Comparison of ENCODE assay signal across 12 mouse cellular contexts in the genomic region with DNA sequence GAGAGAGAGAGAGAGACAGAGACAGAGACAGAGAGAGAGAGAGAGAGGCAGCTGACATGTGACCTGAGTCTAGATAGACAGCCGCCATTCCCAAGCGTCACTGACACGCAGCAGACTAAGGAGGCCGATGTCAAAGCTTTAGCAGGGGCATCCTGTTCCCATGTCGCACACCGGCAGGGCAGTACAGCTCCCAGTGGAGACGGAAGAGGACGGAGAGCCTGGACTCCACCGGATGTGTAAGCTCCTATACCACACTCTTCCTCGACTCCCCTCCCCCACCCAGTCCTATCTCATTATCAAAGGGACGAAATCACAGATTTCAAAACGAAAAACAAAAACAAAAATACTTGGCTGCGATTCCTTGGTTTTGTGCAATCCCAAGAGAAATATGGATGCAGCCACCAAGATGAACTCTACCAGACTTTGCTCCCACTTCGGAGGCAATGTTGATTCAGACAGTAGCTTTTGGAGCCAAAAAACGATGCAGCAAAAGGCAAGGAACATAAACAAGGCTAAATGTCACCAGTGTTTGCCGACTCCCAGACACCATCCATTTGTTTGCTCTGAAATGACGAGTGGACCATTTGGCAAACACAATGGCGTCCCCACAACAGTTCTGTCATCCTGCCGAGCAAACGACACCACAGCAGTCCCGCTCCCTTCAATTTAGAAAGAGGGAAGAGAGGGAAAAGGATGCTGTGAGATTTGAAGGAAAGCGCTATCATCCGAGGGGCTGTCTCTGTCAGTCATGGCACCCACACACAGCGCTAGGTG.
"Had no signal": no experiment of that assay in that cellular context is flagged by ENCODE, and none has a peak within 500 bp of the region (broad histone marks: within the 10 kb centered on the region; RNA-seq: fewer than 3 reads in every experiment).

No protein-coding gene starts in this region.

- H3K27ac ChIP-seq: hindbrain, postnatal 0 days; left cerebral cortex, adult 2 months; limb, embryonic 10.5 days; neural tube, embryonic 13.5 days; stomach, embryonic 15.5 days had no signal

- H3K36me3 ChIP-seq: limb, embryonic 10.5 days; neural tube, embryonic 13.5 days; stomach, embryonic 15.5 days had no signal

- H3K4me3 ChIP-seq: left cerebral cortex, adult 2 months; limb, embryonic 10.5 days; neural tube, embryonic 13.5 days; stomach, embryonic 15.5 days had no signal

- ATAC-seq: hindbrain, postnatal 0 days; midbrain, embryonic 16.5 days had no signal

- H3K4me2 ChIP-seq: liver, embryonic 11.5 days; midbrain, embryonic 11.5 days; neural tube, embryonic 13.5 days; stomach, embryonic 15.5 days had no signal

- H3K9ac ChIP-seq: neural tube, embryonic 13.5 days; stomach, embryonic 15.5 days had no signal

- DNase-seq: kidney, adult 11 months; kidney, adult 9 months; right cerebral cortex, postnatal 14 days; thymus, postnatal 4 days had no signal

- H3K27me3 ChIP-seq: neural tube, embryonic 13.5 days; stomach, embryonic 15.5 days had no signal

- H3K9me3 ChIP-seq: limb, embryonic 10.5 days; neural tube, embryonic 13.5 days; stomach, embryonic 15.5 days had no signal

- H3K4me1 ChIP-seq: stomach, embryonic 15.5 days had no signal
